Mouse (Mus musculus) urinary bladder, adult 18-20 months (tissue): Measurements from ENCODE around the gene Taldo1.

Experiments used
- DNase-seq, 2 experiments: peaks; one replicate each; pipeline ENCODE4 v3.0.0; 2022; ENCODE audit warnings: low spot score in 2 of 2, mixed read lengths in 2 of 2

Gene Taldo1

GRCm38 (mm10) chr7:141420030-141420702 is 28.2 kb downstream of the Taldo1 start:
- no peak for DNase-seq

DNA sequence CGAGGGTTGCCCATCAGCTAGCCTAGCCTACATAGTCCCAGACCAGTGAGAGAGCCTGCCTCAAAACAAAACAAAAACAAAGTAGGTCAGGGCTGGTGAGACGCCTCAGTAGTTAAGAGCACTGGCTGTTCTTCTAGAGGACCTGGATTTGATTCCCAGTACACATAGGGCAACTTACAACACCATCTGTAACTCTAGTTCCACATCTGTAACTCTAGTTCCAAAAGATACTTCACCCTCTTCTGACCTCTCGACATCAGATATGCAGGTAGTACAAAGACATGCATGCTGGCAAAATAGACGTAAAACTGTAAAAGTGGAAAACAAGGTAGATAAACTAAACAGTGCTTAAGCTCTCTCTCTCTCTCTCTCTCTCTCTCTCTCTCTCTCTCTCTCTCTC is 31.8 kb downstream of the Taldo1 start:
- DNase-seq, result no peak

GRCm38 (mm10) chr7:141426948-141427730 is 35.1 kb downstream of the Taldo1 start:
- DNase-seq, result no peak

DNA sequence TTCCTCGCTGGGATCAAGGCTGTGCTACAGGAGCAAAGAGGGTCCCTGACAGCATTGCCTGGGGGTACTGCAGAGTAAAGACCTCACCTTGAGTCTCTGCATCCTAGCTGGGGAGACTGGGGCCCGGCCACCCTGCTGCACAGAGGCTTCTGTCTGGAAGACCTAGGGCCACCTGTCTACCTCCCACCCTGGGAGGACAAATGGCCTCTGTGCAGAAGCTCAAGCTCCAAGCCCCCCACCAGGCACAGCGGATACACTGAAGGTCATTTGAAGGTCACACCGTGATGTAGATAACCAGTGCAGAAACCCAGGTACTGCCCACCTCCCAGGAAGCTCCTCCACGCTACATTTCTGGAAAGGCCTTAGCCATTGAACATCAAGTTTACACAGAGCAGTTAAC is 36.7 kb downstream of the Taldo1 start:
- DNase-seq, result no peak

DNA sequence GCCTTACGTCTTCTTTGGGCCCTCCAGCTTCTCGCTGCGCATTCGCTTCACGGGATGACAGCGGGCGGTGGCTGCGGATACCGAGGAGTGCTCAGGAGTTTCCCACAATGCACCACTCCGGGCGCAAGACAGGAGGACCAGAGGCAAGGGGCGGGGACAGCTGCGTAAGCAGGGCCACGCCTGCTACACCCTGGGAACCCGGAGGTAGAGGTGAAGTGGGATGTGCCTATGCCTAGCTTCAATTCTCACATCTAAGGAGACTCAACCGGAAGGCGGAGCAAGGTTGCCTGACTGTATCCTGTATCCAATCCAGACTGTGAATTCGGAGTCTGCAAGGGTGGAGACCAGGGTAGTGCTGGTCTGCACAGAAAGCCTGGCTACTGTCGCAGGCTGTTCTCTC is 37.3 kb downstream of the Taldo1 start, which contains the start of gene Cend1:
Gene Cend1 (minus strand): TSS at position 182 of the 400 bp plus-strand sequence.
- DNase-seq, result no peak

DNA sequence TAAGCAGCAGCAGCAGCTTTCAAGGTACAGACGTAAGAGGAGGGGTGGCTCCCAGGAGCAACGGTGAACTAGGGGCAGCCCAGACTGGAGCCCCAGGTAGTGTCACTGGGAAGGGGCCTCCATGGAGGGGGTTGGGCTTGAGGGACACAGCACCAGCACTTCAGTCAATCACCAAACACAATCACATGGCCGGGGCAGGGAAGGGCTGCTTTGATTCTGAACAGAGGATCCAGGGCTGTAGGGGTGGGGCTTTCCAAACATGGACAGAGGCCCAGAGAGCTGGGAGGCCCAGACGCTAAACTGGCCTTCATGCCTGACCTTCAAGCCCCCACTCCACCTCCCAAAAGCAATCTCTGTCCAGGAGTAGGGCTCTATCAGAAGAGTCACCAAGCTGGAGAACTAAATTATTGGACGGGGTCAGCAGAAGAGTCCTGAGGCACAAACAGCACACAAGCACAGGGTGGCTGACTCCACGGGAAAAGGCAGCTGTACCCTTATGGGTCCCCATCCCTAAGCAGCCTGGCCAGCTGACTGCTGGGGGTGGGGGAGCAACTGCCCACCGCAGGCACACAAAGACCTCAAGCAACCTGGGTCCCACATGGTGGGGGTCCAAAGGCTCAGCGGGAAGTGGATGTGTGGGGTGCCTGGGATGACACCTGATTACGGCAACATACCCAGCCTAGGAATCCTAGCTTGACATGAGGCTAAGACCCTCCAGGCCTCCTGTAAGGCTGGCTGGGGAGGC is 38.0 kb downstream of the Taldo1 start:
- no peak for DNase-seq

GRCm38 (mm10) chr7:141430585-141431240 is 38.7 kb downstream of the Taldo1 start:
- DNase-seq, result no peak

- DNase-seq, result no peak
Measured at GRCm38 (mm10) chr7:141431434-141432185, 39.6 kb downstream of the Taldo1 start.

DNA sequence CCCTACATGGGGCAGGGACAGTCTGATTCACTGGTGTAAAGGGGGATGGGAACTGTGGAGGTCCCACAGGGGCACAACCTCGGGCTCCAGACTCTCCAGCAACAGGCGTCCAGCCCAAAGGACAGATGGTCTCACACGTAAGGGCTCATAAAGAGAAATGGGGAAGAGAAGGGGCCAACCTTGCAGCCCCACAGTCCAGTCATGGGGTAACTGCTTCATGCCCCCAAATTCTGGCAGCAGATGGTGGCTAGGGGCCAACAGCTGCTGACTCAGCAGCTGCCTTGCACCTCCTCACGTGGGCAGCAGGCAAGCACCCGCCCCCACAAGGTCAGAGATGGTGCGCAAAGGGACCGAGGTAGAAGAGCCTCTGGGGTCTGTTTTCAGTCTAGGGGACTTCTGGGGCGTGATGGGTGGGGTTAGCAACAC is 40.2 kb downstream of the Taldo1 start:
- DNase-seq, result no peak

DNA sequence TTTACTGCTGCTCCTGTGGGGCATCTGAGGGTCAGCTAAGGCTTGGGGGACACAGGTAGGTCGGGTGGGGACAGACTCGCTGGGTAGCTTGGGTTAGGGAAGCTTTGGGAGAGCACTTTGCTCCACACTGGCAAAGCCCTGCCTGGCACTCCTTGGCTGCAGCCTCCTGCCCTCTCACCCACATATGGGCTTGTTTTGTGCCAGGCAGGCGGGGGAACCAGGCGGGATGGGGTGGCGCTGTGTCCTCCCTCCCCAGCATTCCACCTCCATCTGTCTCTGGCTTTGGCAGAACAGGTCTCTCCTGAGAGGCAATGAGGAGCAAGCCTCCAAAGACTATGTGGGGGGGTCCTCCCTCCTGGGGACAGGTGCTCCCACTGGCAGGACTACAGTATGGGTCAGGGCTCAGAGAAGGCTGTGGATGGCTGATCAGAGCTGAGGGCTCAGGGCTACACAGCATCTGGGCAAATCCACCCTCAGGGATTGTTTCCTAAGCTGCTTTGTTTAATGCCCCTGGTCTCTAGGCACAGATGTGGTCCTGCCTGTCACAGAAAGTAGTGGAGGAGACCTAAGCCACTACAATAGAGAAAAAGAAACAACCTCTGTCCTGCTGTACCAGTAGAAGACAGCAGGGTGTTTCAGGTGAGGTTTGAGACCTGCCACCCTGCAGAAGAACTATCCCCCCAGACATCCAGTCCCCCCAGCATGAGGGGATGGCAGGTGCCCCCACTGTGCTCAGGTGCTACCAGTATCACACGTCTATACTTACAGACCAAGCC is 40.9 kb downstream of the Taldo1 start:
- peak; percentile 61 to 67 for DNase-seq

GRCm38 (mm10) chr7:141433517-141434400 is 41.8 kb downstream of the Taldo1 start:
- DNase-seq, result peak in 1 of 2 experiments; percentile 23

DNA sequence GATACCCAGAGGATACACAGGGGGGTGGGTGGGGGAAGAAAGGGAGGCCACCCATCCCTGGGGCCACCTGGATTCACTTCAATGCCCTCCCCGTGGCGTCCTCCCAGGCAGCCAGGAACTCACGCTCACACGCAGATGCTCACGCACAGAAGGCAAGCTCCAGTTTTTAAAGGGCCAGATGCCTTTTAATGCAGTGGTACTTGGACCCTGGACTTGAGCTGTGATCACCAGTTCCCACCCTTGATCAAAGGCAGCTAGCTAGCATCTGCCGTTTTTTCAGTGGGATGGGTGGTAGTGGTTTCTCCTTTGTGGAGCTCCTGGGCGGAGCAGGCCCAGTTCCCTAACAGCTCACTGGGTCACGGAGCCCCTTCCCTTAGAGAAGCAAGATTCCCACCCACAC is 42.5 kb downstream of the Taldo1 start:
- no peak for DNase-seq

- peak in 1 of 2 experiments; percentile 41 for DNase-seq
Measured at GRCm38 (mm10) chr7:141435129-141435855, 43.3 kb downstream of the Taldo1 start.

DNA sequence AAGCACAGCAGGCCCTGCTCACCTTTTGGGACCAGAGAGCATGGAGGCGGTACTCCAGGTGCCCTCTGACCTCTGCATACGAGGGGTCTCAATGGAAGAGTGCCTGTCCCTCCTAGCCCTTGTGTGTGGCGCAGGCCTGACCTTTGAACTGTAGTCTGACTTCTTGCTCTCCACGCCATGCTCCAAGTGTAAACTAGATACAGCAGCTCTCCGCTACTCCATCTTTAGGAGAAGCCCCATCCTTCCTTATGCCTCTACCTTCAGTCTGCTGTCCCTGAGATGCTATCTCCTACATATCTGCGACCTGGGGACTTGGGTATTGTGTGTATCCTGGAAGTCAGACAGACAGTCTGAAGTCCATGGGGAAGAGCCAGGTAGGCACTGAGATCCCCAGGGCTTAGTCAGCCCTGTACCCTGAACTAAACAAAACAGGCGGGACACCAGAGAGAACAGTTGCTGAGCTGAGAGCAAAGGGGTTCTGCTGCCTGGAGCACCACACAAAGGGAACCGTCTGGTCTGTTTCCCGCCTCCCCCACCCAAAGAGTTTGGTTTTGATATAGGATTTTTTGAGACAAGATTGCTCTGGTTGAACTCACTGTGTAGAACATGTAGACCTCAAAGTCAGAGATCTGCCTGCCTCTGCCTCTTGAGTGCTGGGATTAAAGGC is 44.0 kb downstream of the Taldo1 start:
- no peak for DNase-seq

DNA sequence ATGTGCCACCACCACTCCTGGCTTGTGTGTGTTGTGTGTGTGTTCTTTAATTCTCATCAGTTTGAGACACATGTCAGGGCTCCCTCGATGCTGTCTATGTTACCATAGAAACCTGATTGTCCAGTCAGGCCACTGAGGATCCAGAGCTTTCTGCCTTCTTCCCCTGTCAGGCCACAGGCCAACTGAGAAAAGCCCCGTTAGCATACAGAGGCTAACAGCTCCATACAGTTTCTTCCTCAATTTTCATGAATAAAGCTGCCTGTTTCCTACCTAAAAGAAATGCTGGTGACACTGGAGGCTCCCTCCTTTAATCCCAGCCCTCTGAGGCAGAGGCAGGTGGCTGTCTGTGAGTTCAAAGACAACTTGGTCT is 44.5 kb downstream of the Taldo1 start:
- DNase-seq, result no peak

DNA sequence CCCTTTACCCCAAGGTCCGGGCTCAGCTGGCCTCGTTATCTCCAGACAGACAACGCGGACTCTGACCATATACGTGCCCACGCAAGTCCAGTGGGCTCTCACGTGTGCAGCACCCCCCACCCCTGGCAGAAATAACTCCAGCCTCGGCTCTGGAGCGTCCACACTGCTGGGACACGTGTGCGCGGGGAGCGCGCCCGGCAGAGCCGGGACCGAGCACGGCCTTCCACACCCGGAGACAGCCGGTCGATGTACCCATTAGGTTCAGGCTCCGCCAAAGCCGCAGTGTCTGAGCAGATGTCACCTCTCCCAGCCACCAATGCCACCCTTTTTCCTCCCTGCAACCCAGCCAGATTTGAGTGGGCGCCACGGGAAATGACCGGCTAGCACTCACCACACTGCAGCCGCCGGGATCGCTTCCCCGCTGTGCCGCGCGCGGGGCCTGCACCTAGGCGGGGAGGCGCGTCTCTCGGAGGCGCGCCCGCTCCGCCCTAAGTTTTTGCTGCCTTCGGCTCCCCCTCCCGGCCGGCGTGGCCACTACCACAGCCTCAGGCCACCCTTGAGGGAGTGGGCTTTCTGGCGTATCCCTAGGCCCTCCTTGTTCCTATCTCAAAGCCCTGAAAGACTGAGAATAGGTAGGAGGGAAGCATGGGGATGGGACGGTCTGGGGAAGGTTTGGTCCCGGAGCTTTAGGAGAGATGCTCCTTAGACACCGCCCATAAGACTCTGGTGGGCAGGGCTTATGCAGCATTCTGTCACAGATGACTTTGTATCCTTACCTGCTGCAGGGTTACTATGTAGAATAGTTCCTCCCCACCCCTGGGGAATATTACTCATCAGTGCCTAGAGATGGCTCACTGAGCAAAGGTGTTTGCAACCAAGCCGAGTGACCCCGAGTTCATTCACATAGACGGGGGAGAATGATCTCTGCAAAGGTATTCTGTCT is 45.5 kb downstream of the Taldo1 start, which contains the start of gene Slc25a22:
Gene Slc25a22 (minus strand): TSS at position 715 of the 943 bp plus-strand sequence.
- peak; percentile 70 to 86 for DNase-seq
